Mouse (Mus musculus) neutrophil, adult 5-6 weeks (primary cell): Measurements from ENCODE around the gene 1600002K03Rik. TPM values are rescaled to one million over a fixed set of nuclear protein-coding genes. Genes with fewer than 3 reads are reported as not detected.

Experiments
- ATAC-seq: fragments of 151-379, 151-347 bp; 2 replicates; pipeline ENCODE4 v1.8.0; 2017; ENCODE audit warnings: mild to moderate bottlenecking, moderate TSS enrichment; ENCODE audit not compliant: insufficient number of reproducible peaks, poor library complexity, low FRiP score, severe bottlenecking; ENCODE audit errors: extremely low read depth
- total RNA-seq: library from RNA; stranded (forward); fragments of 200-1000 nt; gene quantifications from 2 replicates; pipeline ENCODE4 v1.2.3, GENCODE M21; 2017

Gene 1600002K03Rik
- total RNA-seq, 1 experiment from 2014 or later, result 14.2 TPM

DNA sequence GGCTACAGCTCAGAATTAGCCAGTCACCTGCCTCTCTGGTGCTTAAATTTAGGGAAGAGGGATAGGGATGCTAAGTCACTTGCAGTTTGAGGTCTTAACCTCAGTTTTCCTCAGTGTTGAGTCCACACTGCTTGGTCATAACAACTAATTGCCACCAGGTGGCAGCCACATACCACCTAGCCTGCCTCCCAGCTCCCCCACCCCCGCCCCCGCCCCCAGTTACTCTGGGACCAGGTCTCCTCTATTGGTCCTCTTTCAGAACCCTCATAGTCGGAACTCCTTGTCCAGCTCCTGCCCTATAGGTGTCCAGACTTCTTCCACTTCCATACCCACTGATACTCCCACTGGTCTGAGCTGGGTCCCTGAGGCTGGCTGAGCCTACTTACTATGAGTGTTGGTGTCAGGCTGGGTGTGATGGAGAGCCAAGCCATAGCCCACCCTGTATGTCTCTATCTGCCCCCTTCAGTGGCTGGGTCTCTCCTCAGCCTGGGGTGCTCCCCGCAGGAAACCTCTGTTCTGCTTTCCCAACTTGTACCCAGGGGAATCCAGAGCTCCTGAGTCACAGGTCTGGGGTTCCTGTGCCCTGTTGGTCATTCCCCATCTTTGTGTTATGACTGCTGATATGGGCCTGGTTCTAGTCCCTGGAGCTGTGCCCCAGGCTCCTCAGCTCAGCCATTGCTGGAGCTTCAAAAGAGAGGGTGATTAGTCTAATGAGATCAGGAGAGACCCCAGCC, 3.0 kb downstream of the 1600002K03Rik start:
- ATAC-seq, result no peak

DNA sequence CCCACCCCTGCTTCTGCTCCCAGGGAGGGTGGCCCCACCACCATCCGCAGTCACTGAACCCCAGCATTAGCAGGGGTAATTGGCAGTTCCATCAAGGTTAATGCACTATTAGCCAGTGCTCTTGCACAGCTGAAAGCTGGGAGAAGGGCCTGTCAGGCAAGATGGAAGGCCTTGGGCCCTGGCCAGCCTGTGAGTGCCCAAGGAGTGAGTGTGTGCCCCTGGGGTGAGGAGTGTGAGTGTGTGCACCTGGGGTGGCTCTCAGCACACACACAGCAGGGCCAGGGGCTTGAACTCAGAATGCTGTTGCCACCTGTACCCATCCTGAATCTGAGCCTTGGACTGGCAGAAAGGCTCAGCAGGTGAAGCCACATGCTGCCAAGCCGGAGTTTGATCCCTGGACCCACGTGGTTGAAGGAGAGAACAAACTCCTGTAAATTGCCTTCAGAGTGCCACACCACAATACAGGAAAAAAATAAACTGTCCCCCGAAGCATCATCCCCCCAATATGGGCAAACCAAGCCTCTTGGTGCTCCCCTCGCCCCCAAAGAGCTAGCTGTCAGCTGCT, 3.6 kb downstream of the 1600002K03Rik start:
- no peak for ATAC-seq

GRCm38 (mm10) chr10:80177441-80178279, 4.9 kb downstream of the 1600002K03Rik start:
- ATAC-seq, result no peak

GRCm38 (mm10) chr10:80179068-80180051, 6.6 kb downstream of the 1600002K03Rik start, which contains the start of gene Efna2:
TSS of gene Efna2 (plus strand) at chr10:80179482.
- no peak for ATAC-seq

DNA sequence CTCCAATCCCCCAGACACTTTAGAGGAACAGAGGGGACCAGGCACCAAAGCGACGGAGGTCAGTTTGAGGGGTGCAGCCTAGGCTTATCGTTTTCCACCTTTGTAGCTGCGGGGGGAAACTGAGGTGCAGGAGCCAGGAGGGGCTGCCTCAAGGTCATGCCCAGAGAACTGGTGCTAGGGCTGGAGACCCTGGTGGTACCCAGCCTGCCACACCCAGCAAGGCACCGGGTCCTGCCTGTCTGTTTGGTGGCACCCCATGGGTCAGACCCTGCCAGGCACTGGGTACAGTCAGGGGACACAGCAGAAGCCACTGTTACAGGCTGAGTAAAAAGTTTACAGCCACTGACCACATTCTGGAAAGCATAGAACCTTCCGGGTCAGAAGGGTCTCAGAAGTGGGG, 7.5 kb downstream of the 1600002K03Rik start:
- no peak for ATAC-seq

- ATAC-seq, result no peak
Measured at GRCm38 (mm10) chr10:80180823-80181222, 8.1 kb downstream of the 1600002K03Rik start.

DNA sequence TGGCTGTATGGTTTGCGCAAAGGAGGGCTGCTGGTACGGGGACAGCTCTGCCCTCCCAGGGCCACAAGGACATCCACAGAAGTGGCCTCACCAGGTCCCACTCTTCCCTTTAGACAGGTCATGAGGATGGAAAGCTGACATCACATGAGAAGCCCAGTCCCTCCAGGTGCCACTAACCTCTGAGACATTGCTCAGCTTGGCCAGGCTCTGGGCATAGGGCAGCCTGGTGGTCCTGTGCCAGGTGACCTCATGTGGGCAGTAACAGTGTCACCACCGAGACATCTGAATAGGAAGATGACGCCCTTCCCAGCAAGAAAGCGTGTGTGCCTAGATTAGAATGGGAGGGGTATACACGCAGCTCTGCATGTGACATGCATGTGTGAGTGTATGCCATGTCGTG, 9.8 kb downstream of the 1600002K03Rik start:
- ATAC-seq, result no peak

DNA sequence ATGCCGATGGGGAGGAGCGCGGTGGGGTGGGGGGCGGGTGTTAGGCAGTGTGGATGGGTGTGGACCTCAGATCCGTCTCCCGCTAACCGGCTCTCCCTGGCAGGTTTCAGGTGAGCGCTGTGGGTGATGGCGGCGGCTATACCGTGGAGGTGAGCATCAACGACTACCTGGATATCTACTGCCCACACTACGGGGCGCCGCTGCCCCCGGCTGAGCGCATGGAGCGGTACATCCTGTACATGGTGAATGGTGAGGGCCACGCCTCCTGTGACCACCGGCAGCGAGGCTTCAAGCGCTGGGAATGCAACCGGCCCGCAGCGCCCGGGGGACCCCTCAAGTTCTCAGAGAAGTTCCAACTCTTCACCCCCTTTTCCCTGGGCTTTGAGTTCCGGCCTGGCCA, 13.9 kb downstream of the 1600002K03Rik start:
- no peak for ATAC-seq

DNA sequence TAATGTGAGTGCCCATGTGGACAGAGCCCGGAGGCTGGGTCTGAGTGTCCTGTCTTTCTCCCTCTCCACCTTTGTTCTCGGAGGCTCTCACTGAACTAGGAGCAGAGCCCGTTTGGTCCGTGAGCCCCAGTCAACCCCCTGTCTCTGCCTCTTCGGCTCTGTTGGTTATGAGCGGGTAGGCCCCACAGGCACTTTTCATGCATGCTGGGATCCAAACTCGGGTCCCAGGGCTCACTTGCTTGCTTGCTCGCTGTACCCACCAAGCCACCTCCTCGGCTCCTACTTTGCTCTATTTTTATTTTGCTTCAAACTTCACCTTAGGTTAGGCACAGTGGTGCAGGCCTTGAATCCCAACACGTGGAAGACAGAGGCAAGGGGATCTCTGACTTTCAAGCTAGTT, 15.0 kb downstream of the 1600002K03Rik start:
- ATAC-seq, result no peak

DNA sequence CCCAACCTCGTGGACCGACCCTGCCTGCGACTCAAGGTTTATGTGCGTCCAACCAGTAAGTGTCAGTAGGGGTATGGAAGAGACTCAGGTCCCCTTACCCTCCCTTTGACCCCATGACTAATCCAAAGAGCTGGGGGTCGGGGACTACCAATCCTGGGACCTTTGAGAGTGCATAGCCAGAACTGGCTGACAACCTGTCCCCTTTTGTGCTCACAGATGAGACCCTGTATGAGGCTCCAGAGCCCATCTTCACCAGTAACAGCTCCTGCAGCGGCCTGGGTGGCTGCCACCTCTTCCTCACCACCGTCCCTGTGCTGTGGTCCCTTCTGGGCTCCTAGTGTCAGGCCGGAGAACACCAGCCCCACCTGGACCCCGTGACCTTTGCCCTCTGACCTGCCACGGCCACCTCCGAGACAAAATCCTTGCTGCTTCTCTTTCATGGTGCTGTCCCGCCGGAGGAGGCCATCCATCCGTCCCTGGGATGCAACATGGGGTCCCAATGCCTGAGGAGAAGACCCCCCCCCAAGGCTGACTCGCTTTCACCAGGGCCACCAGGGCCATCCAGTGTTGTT, 15.8 kb downstream of the 1600002K03Rik start:
- no peak for ATAC-seq

- no peak for ATAC-seq
Measured at GRCm38 (mm10) chr10:80189999-80190398, 17.3 kb downstream of the 1600002K03Rik start.

GRCm38 (mm10) chr10:80190491-80191051, 17.8 kb downstream of the 1600002K03Rik start:
- ATAC-seq, result no peak

- ATAC-seq, result no peak
Measured at GRCm38 (mm10) chr10:80193976-80194375, 21.2 kb downstream of the 1600002K03Rik start.

DNA sequence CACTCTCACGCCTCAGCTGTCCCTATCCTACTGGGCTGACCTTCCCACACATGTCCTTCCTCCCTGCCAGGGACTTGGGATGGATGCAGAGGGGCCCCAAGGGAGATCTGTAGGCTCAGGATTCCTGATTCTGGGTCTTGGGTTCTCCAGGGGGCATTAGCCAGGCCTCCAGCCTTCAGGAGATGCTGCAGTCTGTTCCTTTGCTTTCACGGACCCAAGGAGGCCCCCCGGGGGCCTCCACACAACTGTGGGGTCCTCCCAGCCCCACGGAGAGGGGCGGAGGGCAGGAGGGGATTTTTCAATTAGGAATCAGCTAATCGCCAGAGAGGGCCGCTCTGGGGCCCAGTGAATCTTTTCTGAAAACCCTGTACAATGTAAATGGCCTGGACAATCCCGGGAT, 21.7 kb downstream of the 1600002K03Rik start:
- no peak for ATAC-seq

- no peak for ATAC-seq
Measured at GRCm38 (mm10) chr10:80196167-80196566, 23.4 kb downstream of the 1600002K03Rik start.

GRCm38 (mm10) chr10:80196778-80197581, 24.2 kb downstream of the 1600002K03Rik start:
- no peak for ATAC-seq

- peak; percentile 90 for ATAC-seq
Measured at GRCm38 (mm10) chr10:80199440-80200008, 26.8 kb downstream of the 1600002K03Rik start.
